Mouse (Mus musculus) urinary bladder, postnatal 14 days (tissue): Measurements from ENCODE around the gene Tgm1.

Experiments
- DNase-seq: peaks from one replicate; pipeline ENCODE4 v3.0.0; 2021; ENCODE audit warnings: low spot score

The Tgm1 gene

DNA sequence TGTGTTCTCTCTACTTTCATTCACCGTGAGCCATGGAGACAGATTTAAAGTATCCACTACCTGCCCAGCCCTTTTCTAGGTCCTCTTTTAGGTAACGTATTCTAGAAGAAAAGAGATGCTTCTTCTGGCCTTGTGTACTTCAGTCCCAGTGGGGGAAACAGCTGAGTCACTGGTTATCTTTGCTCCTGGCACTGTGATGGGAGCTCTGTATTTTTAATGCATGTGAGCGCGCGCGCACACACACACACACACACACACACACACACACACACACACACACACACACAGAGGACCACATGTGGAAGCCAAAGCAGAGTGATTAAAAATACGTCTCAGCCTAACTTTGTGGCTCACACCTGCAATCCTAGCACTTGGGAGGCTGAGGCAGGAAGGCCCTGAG lies 9.7 kb upstream of the Tgm1 start:
- DNase-seq: no peak

DNA sequence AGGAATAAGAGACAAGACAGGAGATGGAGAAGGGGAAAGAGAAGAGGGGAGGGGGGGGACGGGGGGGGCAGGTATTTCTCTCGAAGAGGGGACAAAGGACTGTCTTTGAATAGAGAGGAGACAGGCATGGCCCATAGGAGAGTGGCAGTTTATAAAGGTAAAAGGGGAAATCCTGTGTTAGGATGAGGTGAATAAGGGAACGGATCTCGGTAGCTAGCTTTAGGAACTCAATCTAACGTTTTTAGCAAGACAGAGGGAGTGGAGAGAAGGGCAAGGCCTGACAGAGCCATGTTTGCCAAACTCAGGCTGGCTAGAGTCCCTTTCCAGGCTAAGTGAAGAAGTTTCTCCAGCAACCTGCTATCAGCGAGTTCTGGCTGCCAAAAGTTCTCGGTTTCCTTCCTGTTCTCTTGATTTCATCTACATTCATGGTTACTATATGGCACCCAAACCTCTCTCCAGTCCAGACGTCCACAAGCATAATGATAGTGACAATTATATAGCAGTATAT lies 8.8 kb upstream of the Tgm1 start:
- DNase-seq: no peak

DNA sequence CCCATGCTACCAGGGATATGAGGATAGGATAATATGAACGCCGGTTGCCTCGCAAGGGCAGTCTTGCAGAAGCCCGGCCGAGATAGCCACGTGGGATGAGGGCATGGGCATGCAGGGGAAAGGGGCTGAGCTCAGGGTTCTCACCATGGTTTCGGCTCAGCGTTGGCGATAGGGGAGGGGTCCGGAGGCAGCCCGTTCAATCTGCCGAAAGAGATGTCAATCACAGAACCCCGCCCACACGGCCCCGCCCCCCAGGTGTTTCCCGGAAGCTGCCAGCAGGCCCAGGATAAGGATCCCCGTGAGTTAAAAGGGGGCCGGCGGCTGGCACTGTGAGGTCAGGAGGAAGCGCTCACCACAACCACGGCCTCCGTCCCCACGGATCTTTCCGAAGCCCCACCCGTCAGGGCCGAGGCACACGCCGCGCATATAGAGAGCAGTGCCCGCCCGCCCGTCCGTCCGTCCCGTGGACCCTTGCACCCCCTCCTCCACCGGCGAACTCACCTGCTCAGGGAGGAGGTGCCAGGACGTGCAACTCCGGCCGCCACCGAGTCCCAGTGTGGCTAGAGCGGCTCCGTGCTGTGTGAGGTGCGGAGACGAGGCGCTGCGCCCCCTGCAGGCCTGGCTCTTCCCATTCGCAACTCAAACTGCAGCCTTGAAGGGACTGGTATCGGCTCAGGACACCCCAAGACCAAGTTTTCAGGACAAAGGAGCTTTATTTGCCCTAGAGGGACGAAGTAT lies 8.1 kb upstream of the Tgm1 start, which contains the start of gene Rabggta:
TSS of gene Rabggta (minus strand) at position 564 of the 738 bp plus-strand sequence.
- DNase-seq: peak; percentile 94

DNA sequence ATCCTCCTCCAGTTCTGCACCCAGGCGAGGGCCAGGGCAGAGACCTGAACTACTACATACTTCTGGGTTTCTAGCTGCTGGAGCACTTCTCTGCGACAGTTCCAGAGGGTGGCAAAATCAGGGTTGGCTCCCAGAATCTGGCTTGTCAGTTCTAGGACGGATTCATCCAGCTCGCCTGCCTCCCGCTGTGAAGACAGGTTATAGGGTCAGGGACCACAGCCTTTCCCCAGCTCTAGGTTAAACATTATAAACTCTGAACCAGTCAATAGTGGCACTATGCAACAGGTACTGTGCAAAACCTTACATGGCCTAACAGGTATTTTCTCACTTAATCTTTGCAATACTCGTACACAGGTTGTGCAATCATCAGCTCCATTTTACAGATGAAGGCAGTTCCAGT lies 7.3 kb upstream of the Tgm1 start:
- no peak for DNase-seq

DNA sequence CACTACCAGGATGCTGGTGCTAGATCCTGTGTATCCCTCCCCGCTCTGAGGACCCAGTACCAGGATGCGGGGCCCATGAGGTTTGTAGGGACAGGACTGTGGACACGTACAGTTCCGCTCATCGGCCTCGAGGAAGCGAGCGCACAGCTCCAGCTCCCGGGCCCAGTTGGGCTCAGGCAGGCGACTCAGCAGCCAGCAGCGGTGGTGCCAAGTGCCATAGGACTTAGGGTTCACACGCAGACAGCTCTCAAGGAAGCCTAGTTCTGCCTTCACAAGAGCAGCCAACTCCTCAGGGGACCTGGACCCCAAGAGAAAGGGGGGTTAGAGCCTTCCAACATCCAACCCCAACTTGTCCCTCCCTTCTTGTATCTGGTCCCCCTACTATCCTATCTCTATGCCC lies 6.9 kb upstream of the Tgm1 start:
- no peak for DNase-seq

- DNase-seq: no peak
Measured at GRCm38 (mm10) chr14:55719737-55720136, 6.0 kb upstream of the Tgm1 start.

DNA sequence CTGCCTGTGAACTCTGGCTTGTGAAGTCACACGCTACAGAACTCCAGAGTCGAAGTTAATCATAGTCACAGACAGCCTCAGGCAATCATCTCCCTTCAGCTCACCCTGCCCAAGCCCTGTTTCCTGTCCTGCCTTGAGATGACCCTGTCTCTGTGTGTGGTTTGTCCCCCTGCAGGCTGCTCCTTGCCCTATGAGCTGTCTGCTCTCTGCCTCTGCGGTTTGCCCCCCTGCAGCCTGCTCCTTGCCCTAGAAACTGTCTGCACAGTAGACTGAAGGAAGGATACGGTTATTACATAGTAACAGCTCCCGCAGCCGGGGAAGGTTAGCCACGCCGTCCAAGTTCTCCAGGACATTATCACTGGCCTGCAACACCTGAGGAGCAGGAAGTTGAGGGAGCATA lies 3.2 kb upstream of the Tgm1 start:
- DNase-seq: no peak

- DNase-seq: no peak
Measured at GRCm38 (mm10) chr14:55716271-55716670, 2.5 kb upstream of the Tgm1 start.

DNA sequence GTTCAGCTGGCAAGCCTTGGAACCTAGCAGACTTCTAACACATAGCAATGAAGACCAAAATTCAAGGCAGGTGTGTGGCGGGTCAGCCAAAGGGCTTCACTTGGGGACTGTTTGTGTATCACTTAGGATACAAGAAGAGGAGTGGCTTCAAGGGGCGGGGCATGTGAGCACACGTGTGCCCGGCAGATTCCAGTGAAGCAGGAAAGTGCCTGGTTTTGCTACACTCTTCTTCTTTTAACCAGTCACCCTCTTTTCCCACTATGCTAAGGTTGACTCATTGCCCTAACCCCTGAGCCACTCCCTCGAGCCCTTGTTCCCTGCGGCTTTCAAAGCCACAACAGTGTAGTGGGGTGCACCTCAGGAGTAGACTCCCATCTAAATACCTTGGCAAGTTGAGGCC lies 1.2 kb upstream of the Tgm1 start:
- DNase-seq: peak; percentile 38

- peak; percentile 61 for DNase-seq
Measured at GRCm38 (mm10) chr14:55713007-55713728, 558 bp downstream of the Tgm1 start.

DNA sequence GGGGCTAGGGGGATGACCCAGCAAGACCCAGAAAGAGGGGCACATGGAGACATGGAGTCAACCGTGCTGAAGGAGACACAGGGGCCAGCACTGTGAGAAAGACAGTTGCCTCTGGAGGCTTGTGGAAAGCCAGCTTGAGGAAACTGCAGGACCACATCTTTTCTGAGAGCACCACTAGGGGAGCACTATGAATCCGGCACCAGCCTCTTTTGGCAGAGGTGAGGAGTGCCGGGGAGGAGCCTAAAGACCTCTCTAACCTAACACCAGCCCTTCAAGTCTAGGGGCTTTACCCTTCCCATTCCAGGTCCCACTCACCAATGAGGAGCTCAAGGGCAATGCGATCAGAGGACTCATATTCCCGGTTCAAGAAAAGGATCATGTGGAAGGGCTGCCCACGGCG lies 1.9 kb downstream of the Tgm1 start:
- no peak for DNase-seq

DNA sequence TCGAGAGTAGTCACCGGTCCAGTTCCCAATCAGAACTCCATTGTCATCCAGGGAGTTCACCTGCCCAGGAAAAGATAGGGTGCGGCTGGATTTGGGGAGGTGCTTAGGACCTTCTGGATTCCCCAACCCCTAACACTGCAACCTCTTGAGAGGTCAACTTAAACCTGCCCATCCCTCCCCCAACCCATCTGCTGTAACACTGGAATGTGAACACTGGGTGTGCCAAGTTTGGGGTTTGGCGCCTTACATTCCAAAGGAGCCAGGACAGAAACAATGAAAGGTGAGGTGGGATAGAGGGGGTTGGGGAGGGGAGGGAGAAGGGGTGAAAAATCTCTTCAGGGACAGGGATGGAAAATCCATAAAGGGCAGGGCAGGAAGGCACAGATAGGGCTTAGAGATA lies 4.2 kb downstream of the Tgm1 start:
- no peak for DNase-seq

DNA sequence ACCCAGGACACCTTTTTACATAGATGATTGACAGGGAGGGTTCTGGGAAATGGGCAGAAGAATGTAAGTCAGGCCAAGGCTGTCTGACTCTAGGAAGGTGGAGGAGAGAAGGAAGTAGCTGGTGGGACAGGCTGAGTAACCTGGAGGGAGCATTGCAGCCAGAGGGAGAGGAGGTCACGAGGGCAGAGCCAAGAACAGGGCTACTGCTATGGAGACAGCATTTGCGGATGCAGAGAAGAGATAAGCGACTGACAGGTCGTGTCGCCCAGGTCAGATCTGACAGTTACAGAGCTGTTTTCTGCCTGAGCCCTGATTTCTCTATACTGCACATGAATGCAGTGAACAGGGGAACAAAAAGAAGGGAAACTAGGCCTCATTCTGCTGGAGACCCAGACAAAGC lies 6.3 kb downstream of the Tgm1 start:
- DNase-seq: no peak

DNA sequence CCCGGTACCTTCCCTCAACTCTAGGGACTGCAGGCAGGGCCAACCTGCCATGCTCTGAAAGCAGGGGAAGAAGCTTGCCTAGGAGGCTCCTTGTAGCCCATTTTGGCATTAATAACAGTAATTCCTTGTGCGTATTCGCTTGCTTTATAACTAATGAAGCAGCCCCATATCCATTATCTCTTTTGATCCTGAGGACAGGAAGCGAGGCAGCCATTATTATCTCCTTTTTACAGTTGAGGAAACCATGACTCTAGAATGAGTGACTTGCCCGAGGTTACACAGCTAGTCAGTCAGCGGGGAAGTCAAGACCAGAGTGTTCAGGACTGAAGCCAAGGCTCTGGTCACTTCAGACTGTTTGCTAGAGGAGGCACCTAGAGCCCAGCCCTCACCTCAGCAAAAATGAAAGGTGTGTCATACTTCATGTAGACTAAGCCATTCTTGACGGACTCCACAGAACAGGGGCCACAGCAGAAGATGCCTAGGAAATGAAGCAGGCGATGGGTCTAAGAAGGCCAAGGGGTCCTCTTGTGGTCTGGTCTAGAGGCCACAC lies 7.6 kb downstream of the Tgm1 start:
- DNase-seq: no peak

- no peak for DNase-seq
Measured at GRCm38 (mm10) chr14:55702761-55703160, 11.0 kb downstream of the Tgm1 start.

- DNase-seq: no peak
Measured at GRCm38 (mm10) chr14:55701131-55701530, 12.6 kb downstream of the Tgm1 start.

DNA sequence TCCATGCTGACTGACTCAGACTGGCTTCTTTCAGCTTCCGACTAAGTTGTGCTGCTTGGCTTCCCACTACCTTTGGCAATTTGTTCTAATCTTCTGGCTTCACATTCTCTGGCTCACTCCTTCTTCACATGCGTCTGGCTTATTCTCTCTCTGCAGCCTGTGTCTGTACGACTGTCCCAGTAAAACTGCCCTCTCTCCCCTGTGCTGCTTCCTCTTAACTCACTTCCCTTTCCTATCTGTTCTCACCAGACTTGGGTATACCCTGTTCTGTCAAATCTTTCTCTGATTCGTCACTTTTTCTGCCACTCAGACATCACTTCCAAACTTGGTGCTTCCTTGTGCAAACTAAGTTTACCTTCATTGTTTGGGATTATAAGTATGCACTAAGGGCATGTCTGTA lies 16.5 kb downstream of the Tgm1 start:
- DNase-seq: no peak

- no peak for DNase-seq
Measured at GRCm38 (mm10) chr14:55689433-55689832, 24.3 kb downstream of the Tgm1 start.

- no peak for DNase-seq
Measured at GRCm38 (mm10) chr14:55682118-55682493, 31.6 kb downstream of the Tgm1 start.

GRCm38 (mm10) chr14:55681160-55682117 lies 32.3 kb downstream of the Tgm1 start, which contains the start of gene Tinf2:
Gene Tinf2 (minus strand): TSS chr14:55681820.
- DNase-seq: peak; percentile 93

- DNase-seq: no peak
Measured at GRCm38 (mm10) chr14:55677615-55678014, 36.1 kb downstream of the Tgm1 start.

GRCm38 (mm10) chr14:55672741-55673060 lies 41.0 kb downstream of the Tgm1 start:
- no peak for DNase-seq
